Mouse (Mus musculus): ENCODE results near the gene Gm19426. TPM values are rescaled to one million over a fixed set of nuclear protein-coding genes. Genes with fewer than 3 reads are reported as not detected.

Gene Gm19426
- polyA plus RNA-seq, 1 experiment, result 4.4 TPM

DNA sequence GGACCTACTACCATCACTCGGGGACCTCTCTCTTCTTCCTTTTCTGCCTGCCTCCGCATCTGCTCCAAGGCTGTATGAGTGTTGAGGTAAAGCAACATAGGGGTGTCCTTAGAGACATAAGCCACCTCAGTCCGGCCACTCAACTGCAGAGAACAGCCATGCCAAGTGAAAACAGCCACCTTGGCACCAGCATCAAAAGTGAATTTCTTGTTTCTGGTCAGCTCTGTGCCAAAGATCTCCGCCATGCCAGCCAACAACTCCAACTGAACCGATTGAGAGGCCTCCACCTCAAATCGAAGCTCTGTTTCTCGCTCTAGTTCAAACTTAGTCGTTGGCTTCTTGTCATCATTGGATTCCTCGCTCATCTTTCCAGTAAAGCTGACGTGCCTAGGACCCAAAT, 17.7 kb downstream of the Gm19426 start:
- H3K79me3 ChIP-seq (ENCODE audit: low read depth), result peaks cover 26% of the 10 kb centered on the region
- no peak overlapping the region for H3K4me3 ChIP-seq (ENCODE audit: insufficient read depth, poor library complexity, severe bottlenecking)
- peaks cover 46% of the 10 kb centered on the region for H3K36me3 ChIP-seq (ENCODE audit: control insufficient read depth, insufficient read depth)
- no peak overlapping the region for H3ac ChIP-seq (ENCODE audit: control insufficient read depth, insufficient read length, low read depth)
- peaks cover 36% of the 10 kb centered on the region for H3K79me2 ChIP-seq (ENCODE audit: control insufficient read depth, insufficient read depth)
- TF ChIP-seq MYOG (IDR thresholded peaks at IDR 0.05; ENCODE audit: control insufficient read depth, extremely low read depth, insufficient read length) (no peak), MAX (IDR thresholded peaks at IDR 0.05) (no peak), FOSL1 (IDR thresholded peaks at IDR 0.05; ENCODE audit: insufficient read depth, low read length, poor library complexity, severe bottlenecking) (no peak), CEBPB (IDR thresholded peaks at IDR 0.05; ENCODE audit: low read depth) (no peak), CTCF (IDR thresholded peaks at IDR 0.05; ENCODE audit: control insufficient read depth, insufficient read depth, insufficient read length) (no peak), MYOD1 (IDR thresholded peaks at IDR 0.05; ENCODE audit: control insufficient read depth, insufficient read length, low read depth) (no peak), USF1 (IDR thresholded peaks at IDR 0.05; ENCODE audit: low read depth) (no peak)
- no peaks in the 10 kb centered on the region for H3K27me3 ChIP-seq (ENCODE audit: control insufficient read depth, insufficient read depth, insufficient read length)

DNA sequence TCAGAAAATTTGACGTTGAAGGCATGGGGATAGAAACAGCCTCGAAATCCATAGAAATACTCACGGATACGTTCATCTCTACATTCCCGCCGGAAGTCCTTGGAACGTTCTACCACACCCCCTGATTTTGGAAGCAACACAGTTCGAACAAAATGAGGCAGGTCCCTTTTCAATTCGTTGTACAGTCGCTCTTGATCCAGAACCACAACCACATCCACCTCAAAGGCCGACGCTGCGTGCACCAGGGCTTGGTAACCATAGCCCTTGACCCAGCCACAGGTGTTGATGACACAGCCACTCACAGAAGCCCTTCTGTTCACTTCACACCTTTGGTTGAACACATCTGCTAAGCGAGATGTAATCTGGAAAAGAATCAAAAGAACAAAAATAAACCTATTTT, 19.6 kb downstream of the Gm19426 start:
- Histone ChIP-seq H3ac (ENCODE audit: control insufficient read depth, insufficient read length, low read depth) (no peak overlapping the region), H3K4me3 (ENCODE audit: insufficient read depth, poor library complexity, severe bottlenecking) (no peak overlapping the region), H3K79me3 (ENCODE audit: low read depth) (peaks cover 28% of the 10 kb centered on the region), H3K36me3 (ENCODE audit: control insufficient read depth, insufficient read depth) (peaks cover 46% of the 10 kb centered on the region), H3K79me2 (ENCODE audit: control insufficient read depth, insufficient read depth) (peaks cover 36% of the 10 kb centered on the region), H3K27me3 (ENCODE audit: control insufficient read depth, insufficient read depth, insufficient read length) (no peaks in the 10 kb centered on the region)
- TF ChIP-seq USF1 (IDR thresholded peaks at IDR 0.05; ENCODE audit: low read depth) (no peak), MYOD1 (IDR thresholded peaks at IDR 0.05; ENCODE audit: control insufficient read depth, insufficient read length, low read depth) (no peak), MYOG (IDR thresholded peaks at IDR 0.05; ENCODE audit: control insufficient read depth, extremely low read depth, insufficient read length) (no peak), MAX (IDR thresholded peaks at IDR 0.05) (no peak), CEBPB (IDR thresholded peaks at IDR 0.05; ENCODE audit: low read depth) (no peak), CTCF (IDR thresholded peaks at IDR 0.05; ENCODE audit: control insufficient read depth, insufficient read depth, insufficient read length) (no peak), FOSL1 (IDR thresholded peaks at IDR 0.05; ENCODE audit: insufficient read depth, low read length, poor library complexity, severe bottlenecking) (no peak)

DNA sequence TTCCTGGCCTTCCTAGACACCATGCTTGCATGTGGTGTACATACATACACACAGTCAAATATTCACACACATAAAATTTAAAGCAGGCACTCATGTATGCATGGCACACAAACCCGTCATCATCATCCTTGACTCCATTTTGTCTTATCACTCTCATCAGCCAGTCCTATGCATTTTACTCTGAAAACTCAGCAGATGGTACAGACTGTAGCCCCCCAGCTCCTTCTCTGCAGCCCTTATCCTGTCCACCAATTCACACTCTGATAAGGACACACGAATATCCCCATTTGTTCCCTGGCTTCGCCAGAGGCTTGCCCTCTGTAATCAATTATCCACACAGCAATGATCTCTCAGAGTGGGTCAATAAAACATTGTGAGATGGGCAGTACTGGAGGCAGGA, 22.3 kb downstream of the Gm19426 start:
- TF ChIP-seq CTCF (IDR thresholded peaks at IDR 0.05; ENCODE audit: control insufficient read depth, insufficient read depth, insufficient read length), result no peak
- no peak for TF ChIP-seq MYOD1 (IDR thresholded peaks at IDR 0.05; ENCODE audit: control insufficient read depth, insufficient read length, low read depth)
- TF ChIP-seq MYOG (IDR thresholded peaks at IDR 0.05; ENCODE audit: control insufficient read depth, extremely low read depth, insufficient read length), result no peak
- no peak for TF ChIP-seq MAX (IDR thresholded peaks at IDR 0.05)
- no peak for TF ChIP-seq FOSL1 (IDR thresholded peaks at IDR 0.05; ENCODE audit: insufficient read depth, low read length, poor library complexity, severe bottlenecking)
- no peak for TF ChIP-seq CEBPB (IDR thresholded peaks at IDR 0.05; ENCODE audit: low read depth)
- TF ChIP-seq USF1 (IDR thresholded peaks at IDR 0.05; ENCODE audit: low read depth), result no peak

GRCm38 (mm10) chr2:84720718-84721117, 22.7 kb downstream of the Gm19426 start:
- Histone ChIP-seq H3ac (ENCODE audit: control insufficient read depth, insufficient read length, low read depth) (no peak overlapping the region), H3K4me3 (ENCODE audit: insufficient read depth, poor library complexity, severe bottlenecking) (no peak overlapping the region), H3K36me3 (ENCODE audit: control insufficient read depth, insufficient read depth) (peaks cover 42% of the 10 kb centered on the region), H3K79me3 (ENCODE audit: low read depth) (peaks cover 17% of the 10 kb centered on the region), H3K27me3 (ENCODE audit: control insufficient read depth, insufficient read depth, insufficient read length) (no peaks in the 10 kb centered on the region), H3K79me2 (ENCODE audit: control insufficient read depth, insufficient read depth) (peaks cover 23% of the 10 kb centered on the region)
- no peak for TF ChIP-seq USF1 (IDR thresholded peaks at IDR 0.05; ENCODE audit: low read depth)
- no peak for TF ChIP-seq CEBPB (IDR thresholded peaks at IDR 0.05; ENCODE audit: low read depth)
- no peak for TF ChIP-seq FOSL1 (IDR thresholded peaks at IDR 0.05; ENCODE audit: insufficient read depth, low read length, poor library complexity, severe bottlenecking)
- no peak for TF ChIP-seq CTCF (IDR thresholded peaks at IDR 0.05; ENCODE audit: control insufficient read depth, insufficient read depth, insufficient read length)
- no peak for TF ChIP-seq MYOG (IDR thresholded peaks at IDR 0.05; ENCODE audit: control insufficient read depth, extremely low read depth, insufficient read length)
- TF ChIP-seq MAX (IDR thresholded peaks at IDR 0.05), result no peak
- no peak for TF ChIP-seq MYOD1 (IDR thresholded peaks at IDR 0.05; ENCODE audit: control insufficient read depth, insufficient read length, low read depth)

More for the DNA sequence above, 22.3 kb downstream of the Gm19426 start:
- peaks cover 27% of the 10 kb centered on the region for H3K79me2 ChIP-seq (ENCODE audit: control insufficient read depth, insufficient read depth)
- no peaks in the 10 kb centered on the region for H3K27me3 ChIP-seq (ENCODE audit: control insufficient read depth, insufficient read depth, insufficient read length)
- no peak overlapping the region for H3K4me3 ChIP-seq (ENCODE audit: insufficient read depth, poor library complexity, severe bottlenecking)
- no peak overlapping the region for H3ac ChIP-seq (ENCODE audit: control insufficient read depth, insufficient read length, low read depth)
- peaks cover 22% of the 10 kb centered on the region for H3K79me3 ChIP-seq (ENCODE audit: low read depth)
- peaks cover 46% of the 10 kb centered on the region for H3K36me3 ChIP-seq (ENCODE audit: control insufficient read depth, insufficient read depth)

DNA sequence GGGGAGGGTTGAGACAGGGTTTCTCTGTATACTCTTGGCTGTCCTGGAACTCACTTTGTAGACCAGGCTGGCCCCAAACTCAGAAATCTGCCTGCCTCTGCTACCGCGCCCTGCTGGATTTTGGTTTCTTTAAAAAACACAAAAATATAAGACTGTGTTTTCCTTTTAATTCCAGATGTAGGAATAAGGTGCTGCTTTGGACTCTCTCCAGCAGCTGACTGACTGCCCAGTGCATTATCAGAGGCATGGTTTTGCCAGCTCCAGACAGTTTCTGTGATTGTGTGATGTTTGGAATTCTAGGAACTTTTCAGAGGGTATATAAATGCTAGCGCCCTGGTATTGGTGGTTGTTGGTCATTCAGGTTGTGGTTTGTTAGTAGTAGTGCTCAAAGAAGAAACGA, 26.1 kb downstream of the Gm19426 start:
- H3K36me3 ChIP-seq (ENCODE audit: control insufficient read depth, insufficient read depth), result peaks cover 15% of the 10 kb centered on the region
- peaks cover 24% of the 10 kb centered on the region for H3K79me2 ChIP-seq (ENCODE audit: control insufficient read depth, insufficient read depth)
- peaks cover 26% of the 10 kb centered on the region for H3K79me3 ChIP-seq (ENCODE audit: low read depth)
- H3K27me3 ChIP-seq (ENCODE audit: control insufficient read depth, insufficient read depth, insufficient read length), result no peaks in the 10 kb centered on the region
- H3ac ChIP-seq (ENCODE audit: control insufficient read depth, insufficient read length, low read depth), result no peak overlapping the region
- no peak overlapping the region for H3K4me3 ChIP-seq (ENCODE audit: insufficient read depth, poor library complexity, severe bottlenecking)
- TF ChIP-seq CEBPB (IDR thresholded peaks at IDR 0.05; ENCODE audit: low read depth) (no peak), MYOG (IDR thresholded peaks at IDR 0.05; ENCODE audit: control insufficient read depth, extremely low read depth, insufficient read length) (no peak), FOSL1 (IDR thresholded peaks at IDR 0.05; ENCODE audit: insufficient read depth, low read length, poor library complexity, severe bottlenecking) (no peak), CTCF (IDR thresholded peaks at IDR 0.05; ENCODE audit: control insufficient read depth, insufficient read depth, insufficient read length) (no peak), MYOD1 (IDR thresholded peaks at IDR 0.05; ENCODE audit: control insufficient read depth, insufficient read length, low read depth) (no peak), USF1 (IDR thresholded peaks at IDR 0.05; ENCODE audit: low read depth) (no peak), MAX (IDR thresholded peaks at IDR 0.05) (no peak)
